Mouse (Mus musculus): ENCODE results near the gene Atg2a.
A peak's percentile ranks its signal among the peaks of the same experiment; 100 is the strongest.

The Atg2a gene

DNA sequence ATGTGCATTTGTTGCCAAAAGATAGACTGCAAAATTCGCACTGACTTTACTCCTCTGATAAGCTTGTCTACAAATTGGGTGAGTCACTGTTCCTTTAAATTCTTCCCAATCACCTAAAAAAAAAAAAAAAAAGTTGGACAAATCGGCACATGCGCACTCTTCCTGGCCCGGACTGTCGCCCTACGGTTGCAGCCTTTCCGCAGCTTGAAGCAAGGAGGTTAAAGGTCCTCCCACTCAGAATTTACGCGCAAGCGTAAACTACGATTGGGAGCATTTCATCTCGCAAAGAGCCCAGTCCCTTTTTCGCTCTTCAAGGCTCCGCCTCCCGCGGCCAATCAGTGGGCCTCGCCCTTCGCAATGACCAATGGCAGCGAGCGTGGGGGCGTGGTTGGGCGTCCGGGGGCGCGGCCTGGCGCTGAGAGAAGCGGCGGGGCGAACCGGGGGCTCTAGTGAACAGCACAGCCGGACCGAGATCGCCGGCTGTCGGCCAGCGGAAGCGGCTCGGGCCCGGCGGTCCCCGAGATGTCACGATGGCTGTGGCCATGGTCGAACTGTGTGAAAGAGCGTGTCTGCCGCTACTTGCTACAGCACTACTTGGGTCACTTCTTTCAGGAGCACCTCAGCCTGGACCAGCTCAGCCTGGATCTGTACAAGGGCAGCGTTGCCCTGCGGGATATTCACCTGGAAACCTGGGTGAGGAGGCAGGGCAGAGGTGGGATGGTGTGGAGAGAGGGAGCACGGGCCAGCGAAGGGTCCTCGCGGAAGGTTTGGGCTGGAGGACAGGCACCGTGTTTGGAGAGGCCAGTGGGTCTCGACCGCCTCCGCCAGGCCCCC lies at the start of gene Atg2a:
Gene Atg2a, plus strand, starts transcription at position 395 of the 834 bp plus-strand sequence.
- peak; percentile 98 for DNase-seq

DNA sequence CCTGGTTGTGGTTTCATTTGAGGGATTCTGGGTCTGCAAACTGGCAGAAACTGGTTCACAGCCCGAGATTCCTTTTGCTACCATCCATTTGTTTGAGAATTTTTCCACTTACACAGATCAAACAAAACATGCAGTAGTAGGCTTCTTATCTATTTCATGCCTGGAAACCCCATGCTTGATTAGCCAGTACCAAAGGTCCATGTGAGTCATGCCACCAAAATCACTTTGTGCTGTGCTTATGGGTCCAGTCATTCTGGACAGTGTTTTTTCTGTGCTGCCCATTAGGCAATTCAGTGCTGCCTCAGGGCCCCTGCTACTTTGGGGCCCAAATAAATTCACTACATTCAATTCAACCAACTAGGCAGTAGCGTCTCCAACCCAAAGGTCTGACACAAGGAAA lies 37.2 kb upstream of the Atg2a start:
- DNase-seq: no peak

DNA sequence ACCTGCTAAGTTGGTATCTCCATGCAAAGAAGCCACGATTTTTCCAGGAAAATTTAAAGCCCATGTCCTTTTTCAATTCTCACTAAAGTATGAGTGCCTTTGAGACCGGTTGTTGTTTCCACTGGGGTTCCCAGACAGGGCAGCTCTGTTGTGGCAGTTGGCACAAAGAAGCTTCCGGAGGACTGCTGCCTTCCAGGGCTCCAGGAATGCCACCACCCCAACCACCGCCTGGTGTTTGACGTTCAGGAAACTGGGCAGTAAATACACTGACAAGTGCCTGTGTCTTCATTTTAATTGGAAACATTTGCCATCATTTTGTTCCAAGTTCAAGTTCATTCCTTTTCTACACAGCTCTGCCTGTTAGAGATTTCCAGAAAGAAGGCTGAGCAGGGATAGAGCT lies 34.8 kb upstream of the Atg2a start:
- no peak for DNase-seq

DNA sequence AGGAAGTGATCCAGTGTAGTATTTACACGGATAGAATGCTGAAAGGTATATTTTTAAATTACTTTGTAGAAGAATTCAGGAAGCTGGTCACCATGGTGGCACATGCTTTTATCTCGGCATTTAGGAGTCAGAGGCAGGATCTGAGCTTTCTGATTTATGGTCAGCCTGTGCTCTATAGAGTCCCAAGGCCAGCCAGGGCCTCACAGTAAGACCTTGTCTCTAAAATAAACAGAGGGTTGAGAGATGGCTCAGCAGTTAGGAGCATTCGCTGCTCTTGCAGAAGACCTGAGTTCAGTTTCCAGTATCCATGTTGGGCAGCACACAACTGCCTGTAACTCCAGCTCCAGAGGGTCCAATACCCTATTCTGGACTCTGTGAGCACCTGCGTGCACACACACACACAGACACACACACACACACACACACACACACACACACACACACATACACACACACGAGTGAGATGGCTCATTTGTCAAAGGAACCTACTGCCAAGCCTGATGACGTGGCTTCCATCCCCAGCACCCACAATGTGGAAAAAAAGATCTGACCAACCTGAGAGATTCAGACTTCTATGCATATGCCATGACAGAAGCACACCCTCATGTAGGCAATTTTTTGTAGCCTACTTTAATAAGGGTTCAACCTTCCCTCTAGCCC lies 25.3 kb upstream of the Atg2a start:
- DNase-seq: no peak

DNA sequence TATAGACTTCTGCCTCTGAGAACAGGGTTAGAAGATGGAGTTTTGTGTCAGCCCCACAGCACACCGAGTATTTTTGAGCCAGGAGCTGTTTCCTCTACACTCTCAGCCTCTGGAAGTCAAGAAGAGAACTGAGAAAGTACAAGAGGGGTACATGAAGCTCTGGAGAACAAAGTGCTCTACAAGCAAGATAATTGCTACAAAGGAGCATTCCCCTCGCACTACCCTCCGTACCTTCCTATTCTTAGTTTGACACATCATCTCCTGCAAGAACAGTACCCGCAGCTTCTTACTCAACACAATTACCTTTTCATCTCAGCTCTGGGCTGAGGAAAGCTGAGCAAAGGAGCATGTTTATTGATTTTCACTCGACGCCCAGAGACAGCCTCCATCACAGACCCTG lies 22.9 kb upstream of the Atg2a start:
- no peak for DNase-seq

DNA sequence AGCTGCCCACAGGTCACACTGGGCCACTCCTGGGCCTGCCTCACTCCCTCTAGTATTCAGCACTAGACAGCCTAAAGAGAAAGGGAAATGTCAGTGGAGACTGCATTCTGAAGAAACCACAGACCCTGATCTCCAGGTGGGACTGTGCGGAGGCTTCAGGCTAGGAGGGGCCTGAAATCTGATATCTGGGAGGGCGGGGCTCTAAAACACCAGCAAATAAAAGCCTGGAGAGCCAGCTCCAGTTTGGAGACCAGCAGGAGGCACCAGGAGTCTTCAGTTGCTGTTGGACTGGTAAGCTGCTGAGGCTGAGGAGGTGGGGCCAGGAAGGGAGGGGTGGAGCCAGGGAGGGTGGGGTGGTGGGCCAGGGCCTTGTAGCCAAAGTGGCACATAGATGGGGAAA lies 15.3 kb upstream of the Atg2a start, which contains the start of gene Gpha2:
Gene Gpha2, plus strand, starts transcription at position 246 of the 400 bp plus-strand sequence.
- no peak for DNase-seq

DNA sequence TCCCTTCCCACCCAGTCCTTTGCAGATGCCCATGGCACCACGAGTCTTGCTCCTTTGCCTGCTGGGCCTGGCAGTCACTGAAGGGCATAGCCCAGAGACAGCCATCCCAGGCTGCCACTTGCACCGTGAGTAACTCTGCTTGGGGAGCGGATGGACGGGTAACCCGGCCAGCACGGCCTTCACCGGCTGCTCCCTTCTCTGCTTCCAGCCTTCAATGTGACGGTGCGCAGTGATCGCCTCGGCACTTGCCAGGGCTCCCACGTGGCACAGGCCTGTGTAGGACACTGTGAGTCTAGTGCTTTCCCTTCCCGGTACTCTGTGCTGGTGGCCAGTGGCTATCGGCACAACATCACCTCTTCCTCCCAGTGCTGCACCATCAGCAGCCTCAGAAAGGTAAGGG lies 14.7 kb upstream of the Atg2a start:
- DNase-seq: no peak

DNA sequence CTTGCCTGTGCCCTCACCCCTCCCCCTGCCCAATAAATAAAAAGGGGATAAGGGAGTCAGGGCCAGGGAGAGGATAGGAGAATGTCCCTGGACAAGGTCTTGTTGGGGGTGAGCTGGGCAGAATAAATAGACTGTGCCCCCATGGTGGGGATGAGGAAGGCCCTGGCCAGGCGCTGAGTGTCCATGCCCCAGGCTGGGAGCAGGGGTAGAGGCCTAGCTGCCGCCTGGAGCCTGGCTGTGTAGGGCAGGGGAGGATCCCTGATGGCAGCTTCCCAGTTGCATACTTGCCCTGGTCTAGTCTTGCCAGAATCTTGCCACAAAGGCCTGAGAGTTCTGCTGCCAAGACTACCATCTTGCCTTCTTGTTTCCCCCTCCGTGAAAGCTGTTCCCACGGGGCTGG lies 13.6 kb upstream of the Atg2a start:
- no peak for DNase-seq

DNA sequence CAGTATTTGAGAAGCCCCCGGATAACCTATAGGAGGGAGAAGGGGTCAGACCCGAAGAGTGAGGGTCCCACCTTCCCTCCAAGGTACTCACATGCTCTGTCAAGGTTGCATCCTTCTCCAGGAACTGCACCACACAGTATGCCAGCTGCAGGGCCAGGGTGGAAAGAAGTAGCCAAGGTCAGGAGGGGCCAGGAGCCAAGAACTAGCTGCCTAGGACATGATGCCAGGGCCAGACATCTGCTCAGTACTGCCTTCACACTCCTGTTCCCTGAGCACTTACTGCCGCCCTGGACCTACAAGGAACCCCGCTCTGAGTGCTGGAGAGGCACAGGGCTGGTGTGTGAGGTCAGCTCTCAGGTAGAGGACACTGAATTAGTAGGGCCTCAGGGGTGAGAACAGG lies 11.1 kb upstream of the Atg2a start:
- DNase-seq: no peak

DNA sequence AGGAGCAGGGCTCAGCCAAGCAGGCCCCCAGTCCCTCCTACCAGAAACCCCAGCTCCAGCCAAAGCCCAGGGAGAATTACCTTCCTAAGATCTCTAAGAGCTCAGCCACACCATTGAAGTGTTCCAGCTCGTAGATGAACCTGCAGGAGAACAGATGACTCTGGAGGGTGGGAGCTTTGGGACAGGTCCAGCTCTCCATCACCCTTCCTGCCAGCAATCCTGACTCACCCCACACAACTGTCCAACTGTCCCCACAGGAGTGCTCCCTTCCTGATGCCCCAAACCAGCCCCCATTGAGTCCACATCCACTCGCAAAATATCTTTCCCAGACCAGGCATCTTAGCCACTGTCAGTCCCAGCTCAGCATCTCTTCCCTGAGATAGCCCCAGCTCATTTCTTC lies 10.4 kb upstream of the Atg2a start:
- DNase-seq: no peak

DNA sequence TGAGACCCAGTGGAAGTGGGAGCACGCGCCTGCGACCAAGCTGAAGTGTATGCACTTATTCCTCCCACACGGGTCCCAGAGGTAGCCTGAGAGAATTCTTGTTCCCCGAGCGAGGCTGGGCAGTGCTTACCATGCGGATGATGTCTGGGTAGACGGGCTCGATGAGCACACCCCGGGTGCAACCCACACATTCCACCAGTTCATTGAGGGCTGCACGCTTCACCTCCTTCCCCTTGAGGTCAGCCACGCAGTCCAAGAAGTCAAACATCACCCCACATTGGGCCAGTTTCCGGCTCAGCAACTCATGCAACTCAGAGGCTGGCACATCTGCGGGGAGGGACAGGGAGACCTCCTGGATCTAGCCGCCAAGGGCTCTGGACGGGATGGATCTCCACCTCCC lies 7.8 kb upstream of the Atg2a start:
- DNase-seq: peak; percentile 15

DNA sequence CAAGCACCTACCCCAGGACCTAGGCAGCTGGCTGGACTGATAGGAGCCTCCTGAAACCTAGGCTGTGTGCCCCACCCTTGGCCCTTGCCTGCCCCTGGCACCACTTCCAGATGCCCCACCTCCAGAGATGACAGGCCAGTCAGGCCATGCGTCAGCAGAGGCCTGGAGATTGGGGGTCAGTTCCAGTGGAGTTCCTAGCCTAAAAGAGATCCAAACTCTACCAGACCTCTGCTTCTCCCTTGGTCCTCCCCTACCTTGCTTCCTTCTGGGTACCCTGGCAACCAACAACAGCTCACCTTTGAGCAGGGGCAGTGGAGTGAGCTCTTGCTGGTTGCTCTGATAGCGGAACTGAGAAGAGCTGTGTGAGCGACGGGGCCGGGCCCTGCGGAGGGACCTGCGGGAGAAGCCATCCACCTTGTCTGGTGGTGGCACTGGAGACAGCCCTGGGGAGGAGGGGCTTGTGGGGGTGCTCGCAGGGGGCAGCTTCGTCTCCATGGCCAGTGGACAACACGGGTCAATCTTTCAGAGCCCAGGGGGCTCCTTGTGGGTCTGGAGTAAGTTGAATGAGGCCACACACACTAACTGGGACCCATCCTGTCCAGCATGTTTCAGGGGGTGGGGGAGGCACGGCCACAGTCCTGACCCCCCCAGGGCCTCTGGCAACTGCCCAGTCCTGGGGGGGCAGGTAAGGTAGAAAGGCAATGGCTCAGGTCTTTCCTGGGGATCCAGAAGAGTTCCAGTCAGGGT lies 7.0 kb upstream of the Atg2a start:
- no peak for DNase-seq

DNA sequence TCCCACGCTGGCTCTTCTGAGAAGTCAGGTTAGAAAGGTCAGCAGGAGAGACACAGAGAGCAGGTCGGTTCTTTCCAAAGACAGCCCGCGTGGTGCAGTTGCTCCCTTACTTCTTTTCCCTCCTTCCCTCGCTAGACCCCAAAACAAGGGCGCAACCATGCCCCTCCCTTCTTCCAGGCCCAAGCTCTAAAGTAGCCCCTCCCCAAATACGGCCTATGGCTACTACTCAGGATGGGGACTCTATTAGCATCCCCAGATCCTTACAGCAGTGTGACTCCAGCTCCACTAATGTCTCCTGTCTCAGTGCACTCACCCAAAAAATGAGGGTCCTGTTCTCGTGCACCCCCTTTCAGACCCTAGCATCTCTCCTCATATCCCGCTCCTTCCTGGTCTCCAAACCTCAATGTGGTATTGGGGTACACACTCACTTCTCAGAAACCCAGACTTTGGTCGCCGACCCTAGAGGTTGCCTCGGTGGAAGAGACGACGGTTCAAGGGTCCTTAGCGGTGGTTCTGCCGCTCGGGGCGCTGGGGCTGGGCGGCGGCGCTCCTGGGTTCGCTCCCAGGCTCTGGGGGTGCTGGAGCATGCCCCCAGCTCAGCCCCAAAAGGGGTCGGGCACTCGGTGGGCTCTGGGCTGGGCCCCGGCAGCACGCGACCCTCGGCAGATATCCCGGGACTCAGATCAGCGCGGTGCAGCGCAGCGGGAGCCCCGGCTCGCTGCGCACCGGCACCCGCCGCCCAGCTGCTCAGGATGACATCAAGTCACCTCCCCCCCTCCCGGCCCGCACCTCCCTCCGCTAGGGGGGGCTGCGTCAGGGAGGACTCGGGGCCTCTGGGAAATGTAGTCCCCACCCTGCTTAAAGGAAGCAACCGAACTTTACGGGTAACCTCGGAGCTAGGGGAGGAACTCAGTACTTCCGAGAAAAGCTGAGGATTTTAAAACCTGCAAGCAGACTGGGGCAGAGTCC lies 6.1 kb upstream of the Atg2a start, which contains the start of gene Ppp2r5b:
Gene Ppp2r5b, minus strand, starts transcription at position 789 of the 969 bp plus-strand sequence.
- DNase-seq: peak; percentile 94

DNA sequence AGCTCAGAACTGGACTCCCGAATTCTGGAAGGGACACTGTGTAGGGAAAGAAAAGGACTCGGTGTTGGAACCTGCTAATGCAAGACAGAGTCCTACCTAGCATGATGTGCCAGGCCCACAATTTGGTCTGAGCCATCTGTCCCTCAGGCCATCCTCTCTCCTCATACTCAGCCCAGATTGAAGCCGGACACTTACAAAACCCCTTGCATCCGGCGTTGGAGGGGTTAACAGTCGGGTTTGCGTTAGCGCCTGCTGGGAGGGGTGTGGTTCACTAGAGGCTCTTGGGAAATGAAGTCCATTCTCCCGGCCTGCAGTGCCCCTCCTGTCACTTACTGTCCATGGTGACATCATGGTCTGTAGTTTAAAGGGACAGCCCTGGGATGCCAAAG lies 5.4 kb upstream of the Atg2a start:
- peak; percentile 88 for DNase-seq

DNA sequence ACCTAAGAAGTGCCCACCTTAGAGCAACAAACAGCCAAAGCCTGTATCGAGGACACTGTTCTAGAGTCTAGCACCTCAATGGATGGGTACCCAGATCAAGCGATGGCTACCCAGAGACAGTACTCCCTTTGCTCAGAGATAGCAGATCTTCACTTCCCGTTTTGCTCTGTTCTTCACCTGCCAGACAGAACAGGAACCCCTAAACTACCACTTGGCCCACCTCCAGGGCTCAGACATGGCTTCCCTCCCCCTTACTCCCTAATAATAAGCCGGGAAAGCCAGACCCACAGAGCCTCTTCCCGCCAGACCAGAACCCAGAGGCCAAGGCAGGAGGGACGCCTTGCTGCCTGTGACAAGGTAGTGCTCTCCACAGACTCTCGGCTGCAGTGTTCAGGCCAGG lies 4.6 kb upstream of the Atg2a start:
- DNase-seq: no peak

DNA sequence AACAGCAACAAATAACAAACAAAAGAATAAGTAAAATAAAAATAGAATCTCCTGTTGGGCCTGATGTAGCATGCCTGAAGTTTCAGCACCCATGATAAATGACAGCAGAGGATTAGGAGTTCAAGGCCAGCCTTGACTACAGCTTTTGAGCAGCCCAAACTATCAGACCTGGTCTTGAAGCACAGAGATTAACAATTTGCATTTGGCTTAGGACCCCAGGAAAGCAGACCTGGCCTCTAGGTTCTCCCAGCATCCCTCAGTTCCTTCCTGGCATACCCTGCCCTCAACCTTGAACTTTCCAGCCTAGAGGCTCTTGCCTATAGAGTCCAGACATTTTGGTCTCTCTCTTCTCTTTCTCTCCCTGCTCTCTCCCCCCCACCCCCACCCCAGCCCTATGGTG lies 2.7 kb upstream of the Atg2a start:
- DNase-seq: no peak

DNA sequence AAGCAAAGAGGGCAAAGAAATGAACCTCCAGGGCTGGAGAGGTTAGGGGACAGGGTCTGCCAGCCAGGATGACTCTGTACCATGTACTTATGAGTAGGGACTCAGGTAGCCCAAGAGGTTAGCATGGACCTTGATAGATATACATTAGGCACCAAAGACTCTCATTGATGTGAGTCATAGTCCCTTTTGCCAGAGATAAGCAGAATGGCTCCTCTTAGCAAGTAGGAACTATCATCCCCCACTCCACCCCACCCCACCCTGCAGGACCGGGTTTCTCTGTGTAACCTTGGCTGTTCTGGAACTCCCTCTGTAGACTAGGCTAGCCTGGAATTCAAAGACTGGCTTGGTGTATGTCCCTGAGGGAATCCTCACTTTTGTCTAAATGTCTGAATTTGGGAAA lies 1.3 kb upstream of the Atg2a start:
- DNase-seq: no peak

DNA sequence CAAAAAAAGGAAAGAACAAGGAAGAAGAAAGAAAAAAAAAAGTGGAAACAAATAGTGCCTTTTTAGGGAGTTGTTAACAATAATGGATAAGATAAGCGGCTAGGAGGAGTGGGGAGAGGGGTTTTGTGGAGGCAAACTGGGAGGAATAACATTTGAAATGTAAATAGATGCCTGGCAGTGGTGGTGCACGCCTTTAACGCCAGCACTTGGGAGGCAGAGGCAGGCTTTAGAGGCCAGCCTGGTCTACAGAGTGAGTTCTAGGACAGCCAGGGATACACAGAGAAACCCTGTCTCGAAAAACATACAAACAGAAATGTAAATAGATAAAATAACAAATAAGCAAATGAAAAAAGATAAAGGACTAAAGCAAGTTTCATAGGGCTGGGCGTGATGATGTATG lies 743 bp upstream of the Atg2a start:
- DNase-seq: no peak

DNA sequence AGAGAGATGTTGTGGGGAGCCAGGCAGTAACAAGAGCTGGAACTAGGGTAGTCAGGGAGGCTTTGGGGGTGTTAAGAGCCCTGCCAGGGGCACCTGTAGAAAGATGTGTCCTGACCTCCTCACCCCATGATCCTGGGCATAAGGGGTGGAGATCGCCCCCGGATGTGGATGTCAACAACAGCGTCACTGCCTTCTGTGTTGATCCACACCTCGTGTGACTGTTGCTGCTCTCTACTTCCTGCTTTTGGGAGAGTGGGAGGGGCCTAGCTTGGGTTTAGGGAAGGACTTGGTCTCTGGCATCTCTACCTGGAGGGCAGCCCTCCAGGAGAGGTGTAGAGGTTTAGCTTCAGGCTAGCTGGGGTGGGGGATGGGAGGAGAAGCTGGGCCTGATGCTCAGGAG lies 813 bp downstream of the Atg2a start:
- peak; percentile 37 for DNase-seq

DNA sequence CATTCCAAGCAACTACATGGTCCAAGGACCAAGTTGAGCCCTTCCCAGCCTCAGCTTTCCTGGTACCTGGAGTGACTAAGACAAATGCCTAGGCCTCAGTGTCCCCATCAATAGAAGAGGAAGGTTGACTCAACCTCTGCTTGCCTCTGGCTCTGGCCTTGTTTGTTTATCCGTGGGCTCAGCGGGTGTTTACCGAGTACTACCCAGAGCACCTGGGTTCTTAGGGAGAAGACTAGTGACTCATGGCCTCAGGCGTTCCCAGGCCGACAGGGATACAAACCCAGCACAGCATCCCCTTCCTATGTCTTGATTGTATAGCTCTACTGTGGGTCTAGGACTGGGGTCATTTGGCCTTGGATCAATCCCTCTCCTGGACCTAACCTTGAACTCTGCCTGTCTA lies 1.8 kb downstream of the Atg2a start:
- no peak for DNase-seq

DNA sequence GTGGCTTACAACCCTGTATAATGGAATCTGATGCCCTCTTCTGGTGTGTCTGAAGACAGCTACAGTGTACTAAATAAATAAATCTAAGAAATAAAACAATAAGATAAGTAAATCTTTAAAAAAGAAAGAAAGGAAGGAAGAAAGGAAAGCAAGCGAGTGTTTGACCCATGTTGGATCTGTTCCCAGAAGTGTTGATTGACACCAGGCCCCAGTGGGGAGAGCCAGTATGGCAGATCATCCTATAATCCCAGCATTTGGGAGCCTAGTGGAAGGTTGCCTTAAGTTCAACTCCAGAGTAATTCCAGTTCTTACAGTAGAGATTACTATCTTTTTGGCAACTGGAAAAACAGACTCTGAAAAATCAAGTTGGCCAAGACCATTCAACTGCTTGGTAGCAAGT lies 4.3 kb downstream of the Atg2a start:
- no peak for DNase-seq

DNA sequence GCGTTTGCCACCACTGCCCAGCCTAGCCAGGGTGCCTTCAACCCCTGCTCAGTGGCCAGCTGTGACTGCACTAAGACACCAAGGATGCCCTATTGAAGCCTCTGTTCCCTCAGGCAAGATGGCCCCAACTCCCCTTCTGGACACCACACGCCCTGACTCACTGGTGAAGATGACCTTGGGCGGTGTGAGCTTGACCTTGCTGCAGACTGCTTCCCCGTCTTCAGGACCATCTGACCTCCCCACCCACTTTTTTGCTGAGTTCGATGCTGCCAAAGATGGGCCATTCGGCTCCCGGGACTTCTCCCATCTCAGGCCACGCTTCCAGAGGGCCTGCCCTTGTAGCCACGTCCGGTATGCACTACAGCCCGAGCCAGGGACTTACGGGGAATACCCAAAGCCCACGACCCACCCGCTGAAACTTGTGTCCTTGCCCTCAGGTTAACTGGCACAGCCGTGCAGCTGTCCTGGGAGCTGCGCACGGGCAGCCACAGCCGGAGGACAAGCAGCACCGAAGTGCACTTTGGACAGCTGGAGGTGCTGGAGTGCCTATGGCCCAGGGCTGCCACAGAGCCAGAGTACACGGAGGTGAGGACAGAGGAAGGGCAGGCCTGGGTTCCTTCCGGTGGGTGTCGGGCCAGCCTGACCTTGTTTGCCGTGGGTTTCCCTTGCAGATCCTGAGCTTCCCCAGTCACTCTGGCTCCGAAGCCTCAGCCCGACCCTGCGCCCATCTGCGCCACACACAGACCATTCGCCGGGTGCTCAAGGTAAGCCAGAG lies 6.2 kb downstream of the Atg2a start:
- no peak for DNase-seq
